Mouse (Mus musculus): ENCODE data around the gene Sftpd. TPM values are rescaled to one million over a fixed set of nuclear protein-coding genes. Genes with fewer than 3 reads are reported as not detected.

The Sftpd gene
- total RNA-seq (2021), result not detected
- long read RNA-seq, experiment 1, result 0 reads
- long read RNA-seq, experiment 2, result 0 reads

DNA sequence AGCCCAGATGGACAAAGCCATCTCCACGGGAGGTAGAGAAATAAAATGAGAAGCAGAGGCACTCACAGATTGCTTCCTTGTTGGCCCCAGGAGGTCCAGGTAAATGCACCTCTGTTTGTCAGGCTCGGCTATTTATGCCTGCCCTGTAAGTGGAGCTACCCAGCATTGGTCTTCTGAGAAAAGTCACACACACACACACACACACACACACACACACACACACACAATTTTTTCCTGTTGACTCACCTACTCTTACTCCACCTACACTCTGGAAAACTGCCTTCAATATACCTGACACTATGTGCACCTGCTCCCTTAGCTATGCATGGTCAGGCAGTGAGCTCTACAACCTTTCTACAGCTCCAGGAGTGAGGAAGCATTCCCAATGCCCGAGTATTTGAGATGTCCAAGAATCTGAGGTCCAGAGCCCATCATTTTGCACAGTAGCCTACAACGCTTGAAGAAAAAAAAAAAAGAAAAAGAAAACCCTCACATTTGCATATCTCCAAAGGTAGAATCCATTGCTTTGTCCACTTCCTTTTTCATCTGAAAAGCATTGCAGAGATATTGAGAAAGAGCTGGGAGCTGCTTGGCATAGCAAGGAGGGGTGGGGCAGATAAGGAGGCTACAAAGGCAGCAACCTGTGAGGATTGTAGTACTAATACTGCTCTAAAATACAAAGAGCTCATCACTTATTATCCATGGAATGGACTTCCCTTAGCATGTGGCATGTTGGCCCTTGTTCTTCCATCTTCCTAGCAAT is at the start of gene Sftpd:
TSS of gene Sftpd (minus strand) at position 91 of the 763 bp plus-strand sequence.
- no peak for DNase-seq (ENCODE audit: low spot score)

DNA sequence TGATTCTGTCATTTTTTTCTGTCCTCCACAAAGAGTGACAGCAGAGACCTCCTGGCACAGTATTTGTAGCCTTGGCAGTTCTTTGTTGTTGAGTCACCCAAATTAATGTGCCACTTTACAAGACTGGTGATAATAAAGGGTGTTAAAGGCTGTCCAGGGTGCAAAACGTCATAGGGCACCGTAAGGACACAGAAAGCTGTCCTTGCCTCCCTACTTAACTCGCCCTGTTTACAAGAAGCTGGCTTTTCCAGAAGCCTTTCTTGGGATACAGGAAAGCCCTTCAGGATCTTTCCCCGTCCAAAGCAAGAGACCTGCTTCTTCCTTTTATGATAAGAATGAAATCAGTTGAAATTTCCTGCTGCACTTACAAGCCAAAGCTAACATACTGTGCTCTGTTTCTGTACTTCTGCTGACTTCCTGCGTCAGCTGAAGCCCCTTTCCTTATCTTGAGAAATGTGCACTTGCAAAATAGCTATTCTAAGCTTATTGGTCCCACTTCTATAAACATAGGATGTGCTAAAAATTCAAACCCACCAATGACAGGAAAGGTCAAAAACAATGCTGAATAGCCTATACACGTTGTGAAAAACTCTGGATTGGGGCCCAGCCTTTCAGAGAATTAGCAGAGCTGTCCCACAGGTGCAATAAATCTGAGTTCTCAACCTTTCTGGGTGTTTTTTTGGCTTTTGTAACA is 13.2 kb upstream of the Sftpd start:
- no peak for DNase-seq (ENCODE audit: low spot score)

DNA sequence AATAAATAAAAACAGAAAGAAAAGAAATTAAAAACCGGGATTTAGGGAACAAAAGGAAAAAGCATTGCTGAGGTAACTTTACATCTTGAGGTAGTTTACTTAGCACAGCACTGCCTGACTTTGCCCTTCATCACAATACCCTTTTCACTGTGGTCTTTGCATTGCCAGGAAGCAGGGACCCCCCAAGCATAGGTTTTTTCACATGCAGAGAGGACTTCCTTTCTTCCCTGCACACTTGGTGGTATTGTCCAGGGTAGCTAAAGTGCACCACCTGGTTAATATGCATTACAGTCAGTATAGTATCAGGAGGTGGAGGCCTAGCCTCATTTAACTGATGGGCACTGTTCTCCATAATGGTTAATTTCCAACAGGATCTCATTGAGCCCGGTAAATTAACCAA is 4.5 kb upstream of the Sftpd start:
- DNase-seq (ENCODE audit: low spot score), result no peak

GRCm38 (mm10) chr14:41174802-41175201 is 10.1 kb downstream of the Sftpd start:
- no peak for DNase-seq (ENCODE audit: low spot score)

DNA sequence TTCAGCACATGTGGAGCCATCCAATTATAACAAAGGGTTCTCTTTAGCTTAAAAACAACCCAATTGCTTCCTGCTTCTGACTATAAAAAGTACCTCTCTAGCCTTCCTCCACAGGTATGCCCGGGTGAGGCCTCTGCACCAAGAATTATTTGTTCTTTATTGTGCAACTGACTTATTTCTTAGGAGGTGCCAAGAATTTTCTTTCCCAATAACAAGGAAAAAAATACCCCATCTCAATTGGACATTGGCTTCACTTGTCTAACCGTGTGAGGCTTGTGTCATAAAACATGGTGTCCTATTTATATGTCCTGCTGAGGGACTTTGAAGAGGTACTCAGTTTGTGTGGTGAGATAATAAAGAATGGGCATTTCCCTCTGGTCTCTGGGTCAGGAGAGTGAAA is 14.4 kb downstream of the Sftpd start:
- DNase-seq (ENCODE audit: low spot score), result no peak

DNA sequence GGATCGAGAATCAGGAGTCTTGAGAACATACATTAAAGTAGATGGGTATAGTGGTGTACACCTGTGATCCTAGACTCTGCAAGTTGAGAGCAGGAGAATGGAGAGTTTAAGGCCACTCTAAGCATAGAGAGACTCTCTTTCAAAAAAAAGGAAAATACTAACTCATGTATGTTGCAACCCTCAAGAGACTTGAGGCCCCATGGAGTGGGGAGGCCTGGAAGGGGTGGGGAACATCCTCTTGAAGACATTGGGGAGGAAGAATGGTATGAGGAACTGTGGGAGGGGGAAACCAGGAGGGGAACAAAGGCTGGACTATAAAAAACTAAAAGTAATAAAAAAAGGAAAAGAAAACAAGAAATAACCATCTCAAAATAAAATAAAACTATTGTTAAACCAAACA is 16.4 kb downstream of the Sftpd start:
- no peak for DNase-seq (ENCODE audit: low spot score)

- no peak for DNase-seq (ENCODE audit: low spot score)
Observed at GRCm38 (mm10) chr14:41167278-41167677, 17.7 kb downstream of the Sftpd start.

DNA sequence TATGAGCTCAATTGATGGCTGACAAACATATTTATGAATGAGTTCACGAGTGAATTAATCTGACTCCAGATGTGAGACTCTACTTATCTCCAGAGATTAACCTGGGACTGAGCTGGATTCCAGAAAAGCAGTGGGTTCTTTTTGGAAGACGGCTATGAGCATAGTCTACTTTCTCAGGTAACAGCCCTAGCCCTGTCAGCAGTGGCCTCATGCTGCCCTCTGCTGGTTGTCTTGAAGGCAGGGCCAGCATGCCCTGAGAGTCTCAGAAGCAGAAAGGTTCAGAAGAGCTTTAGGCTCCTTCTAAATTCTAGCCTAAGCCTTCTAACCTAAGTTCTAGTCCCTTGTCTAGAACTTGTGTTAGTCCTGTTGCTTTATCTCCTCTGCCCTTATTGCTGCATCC is 22.3 kb downstream of the Sftpd start:
- DNase-seq (ENCODE audit: low spot score), result peak; percentile 1

GRCm38 (mm10) chr14:41160743-41161142 is 24.2 kb downstream of the Sftpd start:
- no peak for DNase-seq (ENCODE audit: low spot score)

DNA sequence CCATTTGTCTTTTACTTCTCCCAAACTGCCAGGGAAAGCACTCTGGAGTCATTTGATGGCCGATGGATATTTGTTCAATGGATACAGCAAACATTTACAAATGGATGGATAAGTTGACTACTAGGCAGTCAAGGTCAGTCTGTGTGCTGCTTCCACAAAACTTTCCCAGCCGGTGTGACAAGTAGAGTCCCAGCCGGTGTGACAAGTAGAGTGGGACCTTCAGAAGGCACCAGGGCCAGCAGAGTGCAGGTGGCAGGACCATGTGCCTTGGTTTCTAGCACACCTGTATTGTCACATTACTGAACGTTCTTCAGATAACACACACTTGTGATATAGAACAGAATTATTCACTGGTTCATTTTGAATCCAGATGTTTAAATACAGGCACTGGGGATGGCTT is 24.9 kb downstream of the Sftpd start:
- no peak for DNase-seq (ENCODE audit: low spot score)

GRCm38 (mm10) chr14:41151220-41151898 is 33.6 kb downstream of the Sftpd start, which contains the start of gene Mbl1:
Gene Mbl1, plus strand, starts transcription at chr14:41151458.
- no peak for DNase-seq (ENCODE audit: low spot score)

DNA sequence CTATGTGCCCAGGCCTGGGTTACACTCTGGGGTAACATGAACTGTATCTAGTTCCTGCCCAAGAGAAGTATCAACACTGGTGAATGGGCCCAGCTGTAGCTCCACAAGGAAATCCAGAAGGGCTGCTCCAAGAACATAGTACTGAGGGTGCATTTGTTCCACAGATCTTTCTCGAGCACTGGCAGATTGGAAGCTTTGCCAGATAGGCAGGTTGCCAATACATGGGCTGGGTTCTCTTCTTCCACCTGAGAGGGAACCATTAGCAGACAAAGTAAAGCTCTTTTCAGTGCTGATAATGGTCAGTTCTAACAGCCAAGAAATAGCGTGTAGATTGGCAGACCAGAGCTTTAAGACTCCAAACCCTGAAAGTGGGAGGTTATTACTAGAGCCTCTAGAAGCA is 37.6 kb downstream of the Sftpd start:
- no peak for DNase-seq (ENCODE audit: low spot score)

- DNase-seq (ENCODE audit: low spot score), result no peak
Observed at GRCm38 (mm10) chr14:41146922-41147321, 38.0 kb downstream of the Sftpd start.

DNA sequence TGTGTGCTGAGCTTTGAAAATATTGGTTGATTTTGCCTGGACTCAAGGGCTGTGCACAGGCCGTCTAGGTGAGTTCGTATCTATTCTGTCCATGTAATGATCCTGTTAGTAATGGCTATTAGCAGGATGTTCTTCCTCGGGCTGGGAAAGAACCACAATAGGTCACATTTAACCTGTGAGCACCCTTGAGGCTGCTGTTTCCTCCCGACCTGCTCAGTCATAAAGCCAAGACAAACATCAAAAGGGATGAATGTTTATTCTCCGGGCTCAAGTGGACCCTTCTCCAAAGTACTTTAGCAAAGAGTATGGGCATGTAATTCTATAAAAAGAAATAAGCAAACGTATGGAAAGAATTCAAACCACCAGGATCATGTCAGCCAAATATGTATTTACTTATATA is 38.9 kb downstream of the Sftpd start:
- no peak for DNase-seq (ENCODE audit: low spot score)

DNA sequence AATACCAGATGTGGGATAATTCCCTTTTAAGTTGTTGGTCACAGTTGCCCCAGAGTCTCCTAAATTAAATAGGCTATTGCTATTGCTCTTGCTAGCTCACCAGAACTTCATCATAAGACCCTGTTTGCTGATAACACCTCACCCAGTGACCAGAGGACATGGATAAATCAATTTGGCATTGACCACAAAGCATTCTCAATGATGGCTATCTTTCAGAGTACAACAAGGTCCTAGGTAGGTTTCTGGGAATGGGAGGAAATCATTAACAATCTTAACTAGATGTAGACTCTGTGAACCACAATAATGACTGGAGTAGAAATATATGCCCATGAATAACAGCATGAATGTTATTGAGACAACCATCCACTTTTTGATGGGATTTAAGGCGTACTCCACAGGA is 44.3 kb downstream of the Sftpd start:
- DNase-seq (ENCODE audit: low spot score), result no peak

DNA sequence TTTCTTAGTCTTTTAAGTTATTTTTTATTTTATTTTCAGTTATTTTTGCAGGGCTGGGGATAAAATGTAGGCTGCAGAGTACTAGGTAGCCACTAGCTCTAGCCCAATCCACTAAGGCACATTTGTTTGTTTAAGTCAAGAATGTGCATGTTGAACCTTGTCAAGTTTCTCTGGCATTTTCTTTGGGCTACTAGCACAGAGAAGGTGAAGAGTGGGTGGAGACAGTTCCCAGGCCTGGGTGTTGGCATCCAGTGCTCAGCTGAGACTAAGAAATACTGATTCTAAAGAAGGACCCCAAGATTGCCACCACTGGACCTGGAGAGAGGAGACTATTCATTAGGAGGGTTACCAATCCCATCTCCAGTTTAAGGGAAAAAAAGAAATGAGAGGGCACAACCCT is 47.9 kb downstream of the Sftpd start:
- no peak for DNase-seq (ENCODE audit: low spot score)

DNA sequence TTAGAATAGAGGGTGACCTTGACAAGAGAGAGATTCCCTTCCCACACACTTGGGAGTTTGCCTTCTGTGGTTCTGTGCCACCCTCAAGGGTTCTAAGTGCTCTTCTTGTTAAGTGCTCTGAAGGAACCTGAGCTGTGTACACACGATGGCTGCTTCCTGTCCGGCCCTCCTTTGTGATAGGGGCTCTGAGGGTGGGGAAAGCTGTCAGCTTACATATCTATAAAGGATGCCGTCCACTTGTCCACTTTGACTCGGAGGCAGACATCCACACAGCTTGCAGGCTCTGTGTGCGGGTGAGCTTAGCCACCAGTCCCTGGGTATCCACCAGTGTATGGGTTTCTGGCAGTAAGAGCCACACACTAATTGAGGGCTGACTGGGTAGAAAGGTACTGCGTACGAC is 53.4 kb downstream of the Sftpd start, which contains the start of gene Sftpa1:
TSS of gene Sftpa1 (plus strand) at position 243 of the 400 bp plus-strand sequence.
- DNase-seq (ENCODE audit: low spot score), result no peak

DNA sequence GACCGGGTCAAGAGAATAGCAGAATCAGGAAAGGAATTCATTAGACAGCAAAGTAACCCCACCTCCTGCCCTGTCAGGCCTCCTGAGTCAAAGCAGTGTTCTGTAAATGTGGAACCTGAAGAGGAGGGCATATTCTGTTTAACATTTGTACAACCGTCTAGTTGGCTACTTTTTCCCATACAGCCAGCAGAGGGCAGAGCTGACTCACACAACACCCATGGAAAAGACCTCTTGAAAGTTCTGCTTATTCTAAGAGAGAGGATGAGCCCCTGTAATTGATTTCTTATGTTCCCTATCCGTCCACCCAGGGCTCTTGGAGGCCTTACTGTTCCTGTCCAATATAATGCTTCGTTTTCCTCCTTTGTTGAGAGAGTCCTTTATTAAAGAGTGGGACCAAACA is 57.0 kb downstream of the Sftpd start:
- no peak for DNase-seq (ENCODE audit: low spot score)

DNA sequence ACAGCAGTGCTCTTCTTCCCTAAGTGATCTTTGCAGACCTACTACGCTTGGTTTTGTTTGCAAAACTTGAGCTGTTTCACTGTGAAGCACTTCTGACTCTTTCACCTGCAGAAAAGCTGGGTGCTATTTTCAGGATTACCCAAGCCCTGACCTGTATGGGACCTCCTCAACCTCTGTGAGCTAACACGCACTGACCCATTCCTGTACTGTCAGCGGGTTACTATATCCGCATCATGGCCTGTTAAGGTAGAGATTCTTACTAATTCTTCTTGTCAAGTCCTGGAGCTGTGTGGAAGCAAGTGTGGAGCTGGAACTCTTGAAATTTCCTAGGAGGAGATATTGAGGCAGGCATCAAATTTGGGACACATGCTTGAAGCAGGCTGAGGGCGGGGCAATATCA is 60.3 kb downstream of the Sftpd start:
- DNase-seq (ENCODE audit: low spot score), result no peak
